Mouse (Mus musculus): ENCODE data around the gene Cavin1. TPM values are rescaled to one million over a fixed set of nuclear protein-coding genes. Genes with fewer than 3 reads are reported as not detected.

Gene Cavin1
- total RNA-seq, 1 experiment, result 30.7 TPM

DNA sequence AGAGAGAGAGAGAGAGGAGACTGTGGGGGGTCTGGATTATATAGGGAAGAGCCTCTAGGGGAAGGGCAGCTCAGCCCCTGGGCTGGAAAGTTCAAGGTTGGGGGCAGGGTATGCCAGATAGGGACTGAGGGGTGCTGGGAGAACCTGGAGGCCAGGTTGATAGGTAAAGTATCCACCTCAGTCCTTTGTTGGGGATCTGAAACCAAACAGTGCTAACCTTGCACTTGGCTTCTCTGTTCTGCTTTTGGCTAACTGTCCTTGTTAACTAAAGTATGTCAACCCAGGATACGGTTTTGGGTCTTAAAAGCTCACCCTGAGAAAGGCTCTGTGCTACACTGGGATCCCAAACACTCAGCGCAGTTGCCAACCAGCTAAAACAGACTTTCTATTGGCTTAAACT lies 19.0 kb upstream of the Cavin1 start:
- no peak for TF ChIP-seq HCFC1 (IDR thresholded peaks at IDR 0.05; ENCODE audit: borderline replicate concordance, insufficient read depth, low read length)
- TF ChIP-seq ZC3H11A (IDR thresholded peaks at IDR 0.05; ENCODE audit: borderline replicate concordance, low read depth, low read length), result no peak
- TF ChIP-seq MAFK (IDR thresholded peaks at IDR 0.05; ENCODE audit: insufficient read depth, low read depth, low read length), result no peak
- TF ChIP-seq ZNF384 (IDR thresholded peaks at IDR 0.05; ENCODE audit: low read depth, low read length), result no peak
- no peak for TF ChIP-seq CHD2 (IDR thresholded peaks at IDR 0.05; ENCODE audit: low read depth, low read length)
- H3K9me3 ChIP-seq (ENCODE audit: control insufficient read depth, insufficient read depth, low read depth, low read length), result no peaks in the 10 kb centered on the region
- in situ Hi-C loops (cut with MboI; ENCODE audit: low sequenced_read_pairs in 2 of 2, unreplicated experiment in 2 of 2), result loop anchor here in 1 of 2 experiments (10.0 kb wide), 1 partner anchor 75 kb away; no protein-coding TSS in a partner anchor
- H3K36me3 ChIP-seq (ENCODE audit: control insufficient read depth, insufficient read depth, low read length, poor library complexity, severe bottlenecking), result no peaks in the 10 kb centered on the region
- H3K4me3 ChIP-seq (ENCODE audit: insufficient read depth in 1 of 2, low read depth in 1 of 2, low read length in 2 of 2, poor library complexity in 1 of 2, severe bottlenecking in 1 of 2), result no peak overlapping the region
- DNase-seq (ENCODE audit: low read depth, low spot score), result no peak
- peaks cover 0 to 2% of the 10 kb centered on the region in 2 experiments; a peak in 1 of 4 replicates for H3K4me1 ChIP-seq (ENCODE audit: control insufficient read depth in 2 of 2, insufficient read depth in 2 of 2, low read length in 2 of 2, poor library complexity in 1 of 2)
- H3K27ac ChIP-seq (ENCODE audit: insufficient read depth, low read depth, low read length, poor library complexity, severe bottlenecking), result no peak overlapping the region
- no peak overlapping the region for H3K9ac ChIP-seq (ENCODE audit: insufficient read depth, low read depth, low read length, poor library complexity, severe bottlenecking)

DNA sequence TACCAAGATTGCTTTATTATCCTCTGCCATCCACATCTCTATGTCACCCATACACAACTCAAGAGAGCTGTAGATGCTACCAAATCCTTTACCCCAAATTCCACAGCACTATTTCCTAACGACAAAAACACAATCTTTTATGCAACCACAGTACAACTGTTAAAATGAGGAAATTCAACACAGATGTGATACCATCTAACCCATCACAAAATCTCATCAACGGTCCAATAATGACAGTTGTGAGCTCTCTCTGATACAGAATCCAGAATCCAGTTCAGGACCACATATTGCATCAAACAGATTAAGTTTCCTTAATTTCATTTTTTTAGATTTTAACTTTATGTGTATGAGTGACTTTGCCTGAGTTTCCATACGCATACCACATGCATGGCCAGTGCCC lies 18.0 kb upstream of the Cavin1 start:
- in situ Hi-C loops (cut with MboI; ENCODE audit: low sequenced_read_pairs in 2 of 2, unreplicated experiment in 2 of 2), result loop anchor here in 1 of 2 experiments (10.0 kb wide), 1 partner anchor 76 kb away; no protein-coding TSS in a partner anchor
- H3K36me3 ChIP-seq (ENCODE audit: control insufficient read depth, insufficient read depth, low read length, poor library complexity, severe bottlenecking), result no peaks in the 10 kb centered on the region
- no peak for TF ChIP-seq ZNF384 (IDR thresholded peaks at IDR 0.05; ENCODE audit: low read depth, low read length)
- TF ChIP-seq HCFC1 (IDR thresholded peaks at IDR 0.05; ENCODE audit: borderline replicate concordance, insufficient read depth, low read length), result no peak
- TF ChIP-seq MAFK (IDR thresholded peaks at IDR 0.05; ENCODE audit: insufficient read depth, low read depth, low read length), result no peak
- TF ChIP-seq CHD2 (IDR thresholded peaks at IDR 0.05; ENCODE audit: low read depth, low read length), result no peak
- TF ChIP-seq ZC3H11A (IDR thresholded peaks at IDR 0.05; ENCODE audit: borderline replicate concordance, low read depth, low read length), result no peak
- no peaks in the 10 kb centered on the region for H3K9me3 ChIP-seq (ENCODE audit: control insufficient read depth, insufficient read depth, low read depth, low read length)
- DNase-seq (ENCODE audit: low read depth, low spot score), result no peak
- H3K4me1 ChIP-seq (ENCODE audit: control insufficient read depth in 2 of 2, insufficient read depth in 2 of 2, low read length in 2 of 2, poor library complexity in 1 of 2), result peaks cover 0 to 2% of the 10 kb centered on the region in 2 experiments; a peak in 1 of 4 replicates
- no peak overlapping the region for H3K27ac ChIP-seq (ENCODE audit: insufficient read depth, low read depth, low read length, poor library complexity, severe bottlenecking)
- H3K9ac ChIP-seq (ENCODE audit: insufficient read depth, low read depth, low read length, poor library complexity, severe bottlenecking), result no peak overlapping the region
- H3K4me3 ChIP-seq (ENCODE audit: insufficient read depth in 1 of 2, low read depth in 1 of 2, low read length in 2 of 2, poor library complexity in 1 of 2, severe bottlenecking in 1 of 2), result no peak overlapping the region

DNA sequence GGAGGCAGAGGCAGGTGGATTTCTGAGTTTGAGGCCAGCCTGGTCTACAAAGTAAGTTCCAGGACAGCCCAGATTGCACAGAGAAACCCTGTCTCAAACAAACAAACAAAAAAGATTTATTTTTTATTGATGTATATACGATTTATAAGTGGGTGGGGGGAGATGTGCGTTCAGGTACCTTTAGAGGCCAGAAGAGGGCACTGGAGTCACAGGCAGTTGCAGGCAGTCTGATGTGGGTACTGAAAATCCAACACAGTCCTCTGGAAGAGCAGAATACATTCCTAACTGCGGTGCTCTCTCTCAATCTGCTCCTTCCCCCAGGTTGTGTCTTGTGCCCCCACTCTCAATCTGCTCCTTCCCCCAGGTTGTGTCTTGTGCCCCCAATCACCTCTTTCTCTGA lies 14.9 kb upstream of the Cavin1 start:
- no peak for DNase-seq (ENCODE audit: low read depth, low spot score)
- TF ChIP-seq HCFC1 (IDR thresholded peaks at IDR 0.05; ENCODE audit: borderline replicate concordance, insufficient read depth, low read length) (no peak), ZC3H11A (IDR thresholded peaks at IDR 0.05; ENCODE audit: borderline replicate concordance, low read depth, low read length) (peak; percentile 79)
- H3K4me3 ChIP-seq (ENCODE audit: insufficient read depth in 1 of 2, low read depth in 1 of 2, low read length in 2 of 2, poor library complexity in 1 of 2, severe bottlenecking in 1 of 2), result no peak overlapping the region
- peaks cover 2 to 3% of the 10 kb centered on the region in 2 experiments; a peak in 2 of 4 replicates for H3K4me1 ChIP-seq (ENCODE audit: control insufficient read depth in 2 of 2, insufficient read depth in 2 of 2, low read length in 2 of 2, poor library complexity in 1 of 2)
- H3K27ac ChIP-seq (ENCODE audit: insufficient read depth, low read depth, low read length, poor library complexity, severe bottlenecking), result no peak overlapping the region
- H3K36me3 ChIP-seq (ENCODE audit: control insufficient read depth, insufficient read depth, low read length, poor library complexity, severe bottlenecking), result no peaks in the 10 kb centered on the region
- H3K9me3 ChIP-seq (ENCODE audit: control insufficient read depth, insufficient read depth, low read depth, low read length), result no peaks in the 10 kb centered on the region
- in situ Hi-C loops (cut with MboI; ENCODE audit: low sequenced_read_pairs in 2 of 2, unreplicated experiment in 2 of 2), result loop anchor here in 1 of 2 experiments (10.0 kb wide), 1 partner anchor 79 kb away; no protein-coding TSS in a partner anchor
- H3K9ac ChIP-seq (ENCODE audit: insufficient read depth, low read depth, low read length, poor library complexity, severe bottlenecking), result no peak overlapping the region

DNA sequence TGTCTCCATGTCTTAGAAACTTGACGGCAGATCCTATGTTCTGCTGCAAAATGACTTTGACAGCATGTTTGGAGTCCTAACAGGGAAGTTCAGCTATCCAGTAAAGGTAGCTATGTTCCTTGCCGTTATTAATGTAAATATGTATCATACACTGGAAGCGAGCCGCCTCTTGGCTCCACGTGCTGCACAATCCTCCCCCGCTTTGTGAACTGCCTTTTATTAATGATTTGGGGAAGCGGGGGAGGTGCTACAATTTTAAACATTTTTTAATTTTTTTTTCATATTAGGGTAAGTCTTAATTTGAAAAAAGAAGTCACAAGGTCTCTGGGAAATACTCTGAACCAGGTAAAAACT lies 13.1 kb upstream of the Cavin1 start:
- no peak for DNase-seq (ENCODE audit: low read depth, low spot score)
- H3K9ac ChIP-seq (ENCODE audit: insufficient read depth, low read depth, low read length, poor library complexity, severe bottlenecking), result no peak overlapping the region
- no peak for TF ChIP-seq ZNF384 (IDR thresholded peaks at IDR 0.05; ENCODE audit: low read depth, low read length)
- no peak for TF ChIP-seq HCFC1 (IDR thresholded peaks at IDR 0.05; ENCODE audit: borderline replicate concordance, insufficient read depth, low read length)
- TF ChIP-seq CHD2 (IDR thresholded peaks at IDR 0.05; ENCODE audit: low read depth, low read length), result no peak
- TF ChIP-seq ZC3H11A (IDR thresholded peaks at IDR 0.05; ENCODE audit: borderline replicate concordance, low read depth, low read length), result no peak
- TF ChIP-seq MAFK (IDR thresholded peaks at IDR 0.05; ENCODE audit: insufficient read depth, low read depth, low read length), result no peak
- no peaks in the 10 kb centered on the region for H3K9me3 ChIP-seq (ENCODE audit: control insufficient read depth, insufficient read depth, low read depth, low read length)
- no peak overlapping the region for H3K4me3 ChIP-seq (ENCODE audit: insufficient read depth in 1 of 2, low read depth in 1 of 2, low read length in 2 of 2, poor library complexity in 1 of 2, severe bottlenecking in 1 of 2)
- H3K27ac ChIP-seq (ENCODE audit: insufficient read depth, low read depth, low read length, poor library complexity, severe bottlenecking), result no peak overlapping the region
- peaks cover 0 to 3% of the 10 kb centered on the region in 2 experiments; a peak in 1 of 4 replicates for H3K4me1 ChIP-seq (ENCODE audit: control insufficient read depth in 2 of 2, insufficient read depth in 2 of 2, low read length in 2 of 2, poor library complexity in 1 of 2)
- in situ Hi-C loops (cut with MboI; ENCODE audit: low sequenced_read_pairs in 2 of 2, unreplicated experiment in 2 of 2), result loop anchor here (5.0 to 10.0 kb wide), 2 partner anchors 74 to 81 kb away; no protein-coding TSS in a partner anchor
- H3K36me3 ChIP-seq (ENCODE audit: control insufficient read depth, insufficient read depth, low read length, poor library complexity, severe bottlenecking), result no peaks in the 10 kb centered on the region
